Mouse (Mus musculus) lung, adult 2 months (tissue): Measurements from ENCODE around the gene Zfp184. TPM values are rescaled to one million over a fixed set of nuclear protein-coding genes. Genes with fewer than 3 reads are reported as not detected.

Source experiments
- DNase-seq: peaks from one replicate; pipeline ENCODE4 v3.0.0; 2022
- H3K4me1 ChIP-seq: fragments of 200-500 bp; 2 replicates; pipeline ENCODE4 v1.6.1; 2011; ENCODE audit warnings: low read length; ENCODE audit not compliant: control insufficient read depth, insufficient read depth
- H3K4me3 ChIP-seq: fragments of 200-500 bp; replicated peaks from 2 replicates; pipeline ENCODE3; 2011; ENCODE audit warnings: low read depth, mild to moderate bottlenecking, control low read depth, low read length; ENCODE audit errors: extremely low read depth
- CTCF ChIP-seq: fragments of 200-500 bp; IDR thresholded peaks from 2 replicates; pipeline ENCODE4 v1.5.1; 2011; ENCODE audit warnings: mild to moderate bottlenecking, low read length, control low read depth; ENCODE audit not compliant: insufficient read depth
- POLR2A ChIP-seq: fragments of 200-500 bp; IDR thresholded peaks from 2 replicates; pipeline ENCODE4 v1.6.1; 2011; ENCODE audit warnings: low read depth, mild to moderate bottlenecking, control low read depth, low read length, borderline replicate concordance; ENCODE audit errors: extremely low read depth
- WGBS: fragments of 180-500 bp; shearing (Covaris S2); methylation state at CpG from one replicate; pipeline ENCODE4 v1.1.7; 2018; 5-methylcytosine and 5-hydroxymethylcytosine counted together
- polyA plus RNA-seq: library from polyadenylated mRNA; depleted of rRNA; stranded (reverse); fragments of >200 nt; gene quantifications from 2 replicates; pipeline ENCODE4 v1.2.3, GENCODE M21; 2012

Gene Zfp184
- polyA plus RNA-seq, 1 experiment = 0.60 TPM

- Histone ChIP-seq H3K4me1 (no peaks in the 10 kb centered on the region), H3K4me3 (no peak overlapping the region)
- TF ChIP-seq CTCF (no peak), POLR2A (no peak)
- 30% methylated on average over 7 of the region's 7 CpGs for WGBS
- DNase-seq = no peak
Observed at GRCm38 (mm10) chr13:21910735-21911134, 34.2 kb upstream of the Zfp184 start.

DNA sequence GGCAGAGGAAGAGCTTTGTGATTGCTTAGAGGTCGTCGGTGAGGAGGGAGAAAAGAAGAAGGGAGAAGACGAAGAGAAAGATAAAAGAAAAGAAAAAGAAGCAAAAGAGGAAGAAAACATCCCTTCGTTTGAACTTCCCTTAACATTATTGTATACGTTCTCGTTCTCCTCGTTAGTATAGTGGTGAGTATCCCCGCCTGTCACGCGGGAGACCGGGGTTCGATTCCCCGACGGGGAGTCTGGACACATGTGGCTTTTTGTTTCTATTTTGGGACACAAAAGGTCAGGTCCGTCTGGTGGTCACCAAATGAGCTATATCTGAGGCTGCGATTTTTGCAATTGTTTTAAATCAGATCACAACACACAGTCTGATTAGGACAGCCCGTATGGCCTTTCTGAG lies 33.7 kb upstream of the Zfp184 start:
- TF ChIP-seq POLR2A (no peak), CTCF (no peak)
- DNase-seq = no peak
- H3K4me3 ChIP-seq = no peak overlapping the region
- H3K4me1 ChIP-seq = no peaks in the 10 kb centered on the region
- WGBS = 19% methylated on average over 17 of the region's 17 CpGs

GRCm38 (mm10) chr13:21913854-21914253 lies 31.0 kb upstream of the Zfp184 start:
- TF ChIP-seq POLR2A (no peak), CTCF (no peak)
- Histone ChIP-seq H3K4me1 (no peaks in the 10 kb centered on the region), H3K4me3 (no peak overlapping the region)
- WGBS = 42% methylated on average over 8 of the region's 8 CpGs
- DNase-seq = no peak

- TF ChIP-seq POLR2A (no peak), CTCF (no peak)
- Histone ChIP-seq H3K4me1 (no peaks in the 10 kb centered on the region), H3K4me3 (peak overlapping the region; percentile 6)
- 18% methylated on average over 14 of the region's 14 CpGs for WGBS
- no peak for DNase-seq
Observed at GRCm38 (mm10) chr13:21914599-21914998, 30.3 kb upstream of the Zfp184 start.

- no peaks in the 10 kb centered on the region for H3K4me1 ChIP-seq
- DNase-seq = no peak
- WGBS = 61% methylated on average over 5 of the region's 5 CpGs
- no peak overlapping the region for H3K4me3 ChIP-seq
- TF ChIP-seq CTCF = no peak
- no peak for TF ChIP-seq POLR2A
Observed at GRCm38 (mm10) chr13:21915487-21915886, 29.4 kb upstream of the Zfp184 start.

DNA sequence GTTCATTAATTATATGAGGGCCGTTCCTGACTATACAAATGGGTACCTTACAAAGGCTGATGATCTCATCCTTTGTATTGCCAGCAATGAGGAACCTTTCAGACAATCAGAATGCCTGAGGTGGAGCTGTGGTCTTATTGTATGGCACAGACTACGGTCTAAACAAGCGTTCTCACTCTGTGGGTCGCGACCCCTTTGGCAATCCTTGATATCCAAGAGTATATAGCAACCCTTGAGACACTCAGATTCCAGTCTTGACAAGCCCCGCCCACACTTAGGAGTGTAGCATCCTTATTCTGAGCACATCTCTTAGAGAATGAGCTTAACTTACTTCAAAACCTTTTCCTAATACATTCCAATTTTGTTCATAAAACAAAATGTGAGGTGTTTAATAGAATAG lies 28.8 kb upstream of the Zfp184 start:
- no peak for TF ChIP-seq CTCF
- 51% methylated on average over 6 of the region's 6 CpGs for WGBS
- Histone ChIP-seq H3K4me3 (no peak overlapping the region), H3K4me1 (no peaks in the 10 kb centered on the region)
- DNase-seq = no peak

- no peak for DNase-seq
- TF ChIP-seq POLR2A (no peak), CTCF (no peak)
- 18% methylated on average over 13 of the region's 13 CpGs for WGBS
- Histone ChIP-seq H3K4me3 (no peak overlapping the region), H3K4me1 (no peaks in the 10 kb centered on the region)
Observed at GRCm38 (mm10) chr13:21917040-21917439, 27.9 kb upstream of the Zfp184 start.

- Histone ChIP-seq H3K4me3 (no peak overlapping the region), H3K4me1 (no peaks in the 10 kb centered on the region)
- TF ChIP-seq POLR2A (no peak), CTCF (no peak)
- 12% methylated on average over 11 of the region's 11 CpGs for WGBS
- no peak for DNase-seq
Observed at GRCm38 (mm10) chr13:21917480-21917879, 27.4 kb upstream of the Zfp184 start.

DNA sequence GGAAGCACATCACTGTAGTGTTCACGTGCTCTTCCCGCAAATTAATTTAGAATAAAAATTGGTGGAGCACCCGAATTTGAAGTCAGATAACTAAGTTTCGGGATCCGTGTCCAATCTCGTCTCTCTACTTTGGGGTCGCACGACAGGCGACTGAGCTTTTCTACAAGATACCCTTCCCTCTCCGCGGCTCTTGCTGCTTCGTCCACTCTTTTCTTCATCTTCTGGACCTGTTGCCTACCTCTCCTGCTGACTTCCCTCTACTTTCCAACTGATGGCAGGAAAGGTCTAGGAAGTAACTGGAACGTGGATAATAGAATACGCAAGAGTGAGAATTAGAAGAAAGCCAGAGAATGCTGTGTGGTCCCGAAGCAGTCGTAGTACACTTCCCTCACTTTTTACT lies 26.9 kb upstream of the Zfp184 start:
- Histone ChIP-seq H3K4me1 (no peaks in the 10 kb centered on the region), H3K4me3 (no peak overlapping the region)
- TF ChIP-seq CTCF (no peak), POLR2A (no peak)
- WGBS = 8% methylated on average over 16 of the region's 16 CpGs
- DNase-seq = no peak

DNA sequence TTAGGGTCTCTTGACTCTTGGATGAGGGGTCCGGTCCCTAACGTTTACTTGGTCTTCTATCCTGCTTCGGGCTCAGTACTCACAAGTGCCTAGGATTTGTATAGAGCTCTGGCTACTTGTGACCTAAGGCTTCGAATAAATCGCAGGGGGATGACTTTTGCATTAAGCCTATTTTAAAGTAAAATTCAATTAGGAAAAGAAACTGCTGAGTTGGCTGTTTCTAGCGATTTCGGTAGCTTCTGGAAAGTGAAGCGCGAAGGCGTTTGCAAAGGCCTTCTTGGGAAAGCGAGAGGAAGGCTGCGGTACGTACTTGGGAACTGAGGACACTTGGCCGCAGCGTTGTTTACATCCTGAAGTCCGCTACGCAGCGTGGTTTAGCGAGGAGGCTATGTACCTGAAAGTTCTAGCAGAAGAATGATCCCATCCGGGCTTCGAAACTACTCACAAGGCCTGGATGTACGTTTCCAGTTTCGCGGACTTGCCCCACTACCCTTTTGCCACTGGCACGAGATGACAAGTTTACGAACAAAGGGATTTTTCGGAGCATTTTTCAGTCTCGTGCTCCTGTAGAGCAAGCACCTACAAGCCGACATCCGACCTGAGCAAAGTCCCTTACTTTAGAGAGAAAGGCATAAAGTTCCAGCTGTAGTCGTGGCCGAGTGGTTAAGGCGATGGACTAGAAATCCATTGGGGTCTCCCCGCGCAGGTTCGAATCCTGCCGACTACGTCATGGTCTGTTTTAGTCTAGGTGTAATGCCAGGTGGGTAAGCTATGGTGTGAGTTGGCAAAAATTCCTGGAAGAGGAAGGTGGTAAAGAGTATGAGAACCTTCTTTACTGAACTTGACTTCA lies 26.1 kb upstream of the Zfp184 start:
- peak overlapping the region; percentile 17 for H3K4me3 ChIP-seq
- H3K4me1 ChIP-seq = no peaks in the 10 kb centered on the region
- peak; percentile 30 for DNase-seq
- WGBS = 5% methylated on average over 38 of the region's 38 CpGs
- TF ChIP-seq CTCF (no peak), POLR2A (no peak)
